Mouse (Mus musculus) kidney, adult 8-10 months (tissue): ENCODE measurements around the gene Ftsj1.

Experiments
- DNase-seq, 2 experiments: peaks; one replicate each; pipeline ENCODE4 v3.0.0; 2022

Gene Ftsj1

DNA sequence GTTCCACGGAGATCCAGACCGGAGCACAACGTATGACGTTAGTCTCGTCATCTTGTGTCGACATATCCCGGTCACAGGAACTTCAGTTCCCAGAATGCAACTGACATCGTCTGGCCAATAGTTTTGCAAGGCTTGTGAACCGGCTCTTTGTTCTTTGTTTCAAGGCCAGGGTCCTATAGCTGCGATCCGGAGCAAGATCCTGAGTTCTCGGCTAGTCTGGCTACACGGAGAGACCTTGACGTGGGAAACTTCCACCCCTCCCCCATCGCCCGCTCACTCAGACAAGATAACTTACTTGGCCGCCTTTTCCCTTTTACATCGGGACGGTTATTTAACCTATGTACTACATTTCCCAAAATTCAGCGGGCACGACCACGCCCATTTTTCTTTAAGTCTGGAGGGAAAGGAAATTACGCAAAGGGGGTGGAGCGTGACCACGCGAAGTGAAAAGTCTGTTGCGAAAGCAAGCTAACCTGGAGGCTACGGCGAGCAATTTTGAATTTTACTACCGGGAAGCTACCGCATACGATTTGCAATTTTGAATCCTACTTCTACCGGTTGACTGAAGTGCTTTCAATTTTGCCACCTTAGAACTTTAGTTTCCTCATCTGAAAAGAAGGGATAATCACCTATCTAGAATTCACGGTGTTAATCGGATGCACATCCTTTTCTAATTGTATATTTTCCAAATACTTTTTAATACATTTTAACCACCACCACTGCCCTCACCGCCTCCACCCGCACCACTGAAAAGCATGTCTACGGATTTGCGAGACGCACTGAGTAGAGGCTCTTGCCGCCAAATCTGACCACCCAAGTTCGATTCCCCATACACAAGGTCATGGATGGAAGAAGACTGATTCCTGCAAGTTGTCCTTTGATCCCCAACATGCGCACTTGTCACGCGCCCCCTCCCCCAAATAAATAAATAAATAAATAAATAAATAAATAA lies at the start of gene Ftsj1:
Gene Ftsj1 (minus strand): TSS at position 73 of the 952 bp plus-strand sequence.
- DNase-seq: peak; percentile 87 to 89

DNA sequence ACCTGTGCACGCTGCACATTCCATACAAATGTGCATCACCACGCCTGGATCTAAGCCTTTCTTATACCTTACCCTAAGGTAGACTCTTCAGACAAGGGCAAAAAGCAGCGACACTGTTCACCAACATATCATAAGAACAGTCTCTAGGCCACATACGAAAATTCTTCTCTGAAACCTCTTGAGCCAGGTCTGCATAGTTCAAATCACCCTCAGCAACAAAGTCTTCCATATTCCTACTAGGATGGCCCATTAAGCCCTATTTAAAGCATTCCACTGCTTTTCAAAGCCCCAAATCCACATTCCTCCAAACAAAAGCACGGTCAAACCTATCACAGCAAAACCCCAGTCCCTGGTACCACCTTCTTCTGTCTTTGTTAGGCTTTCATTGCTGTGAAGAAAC lies 36.4 kb upstream of the Ftsj1 start:
- no peak for DNase-seq

DNA sequence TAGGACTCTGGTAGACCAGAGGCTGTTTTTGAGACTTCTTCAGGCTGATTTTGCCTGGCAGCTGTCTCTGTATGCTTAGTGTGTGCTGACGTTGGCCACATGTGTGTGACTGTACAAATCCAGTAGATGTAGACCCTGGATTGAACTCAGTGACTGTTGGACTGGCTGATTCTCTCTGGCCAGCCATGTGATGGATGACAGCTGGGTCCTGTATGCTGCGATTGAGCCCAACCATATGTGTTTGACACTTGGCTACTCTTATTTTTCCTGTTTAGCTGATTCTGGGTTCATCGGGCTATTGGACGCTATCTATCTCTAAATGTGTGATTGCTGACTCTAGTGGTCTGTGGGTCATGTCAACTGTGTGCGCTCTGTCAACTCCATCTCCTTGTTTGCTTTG lies 21.9 kb upstream of the Ftsj1 start:
- DNase-seq: no peak

DNA sequence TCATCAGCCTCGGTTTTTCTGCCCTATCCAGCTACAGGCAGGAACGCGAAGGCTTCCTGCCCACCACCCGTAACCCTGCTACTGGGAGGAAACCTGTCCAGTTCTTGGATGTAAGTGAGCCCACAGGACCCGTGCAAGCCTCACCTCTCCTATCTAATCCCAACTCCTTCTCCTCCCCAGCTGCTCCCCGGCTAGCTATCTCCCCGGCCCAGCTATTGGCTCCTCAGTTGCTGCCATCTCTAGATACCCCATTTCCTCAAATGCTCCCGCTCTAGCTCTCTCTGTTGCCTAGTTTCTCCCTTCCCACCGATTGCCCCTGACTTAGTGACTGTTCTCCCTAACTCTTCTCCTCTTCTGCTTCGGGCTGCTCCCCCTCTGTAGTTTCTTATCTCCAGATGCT lies 19.8 kb upstream of the Ftsj1 start:
- no peak for DNase-seq

DNA sequence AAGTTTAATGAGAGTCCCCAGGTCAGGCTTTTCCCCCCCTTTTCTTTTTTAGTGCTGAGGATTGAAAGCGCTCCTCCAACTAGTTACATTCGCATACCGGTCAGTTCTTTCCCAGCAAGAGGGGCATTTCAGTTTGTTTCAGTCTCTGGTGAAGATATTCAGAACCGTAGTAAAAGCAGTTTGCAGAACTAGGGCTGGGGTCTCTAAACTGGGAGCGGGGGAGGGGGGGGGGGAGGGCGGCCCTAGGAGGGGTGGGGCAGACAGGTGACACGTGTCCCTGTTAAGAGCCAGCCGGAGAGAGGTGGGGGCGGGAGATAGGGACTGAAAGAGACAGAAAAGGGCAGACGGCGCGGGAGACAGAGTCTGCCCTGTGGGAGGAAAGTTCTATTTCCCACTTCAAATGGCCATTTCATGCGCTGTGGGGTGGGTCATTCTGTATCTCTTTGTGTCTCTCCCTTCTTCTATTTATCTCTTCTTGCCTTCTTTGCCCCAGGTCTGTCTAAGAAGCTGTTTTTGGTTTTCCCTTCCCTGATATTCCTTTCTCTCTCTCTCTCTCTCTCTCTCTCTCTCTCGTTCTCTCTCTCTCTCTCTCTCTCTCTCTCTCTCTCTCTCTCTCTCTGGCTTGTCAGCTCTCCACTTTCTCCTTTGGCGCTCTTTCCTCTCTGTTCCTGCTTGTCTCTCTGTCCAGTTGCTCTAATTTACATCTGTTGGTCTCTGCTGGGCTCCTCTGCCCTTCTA lies 19.0 kb upstream of the Ftsj1 start, which contains the start of gene Slc38a5:
Gene Slc38a5 (plus strand): TSS at position 51 of the 738 bp plus-strand sequence.
- DNase-seq: no peak

DNA sequence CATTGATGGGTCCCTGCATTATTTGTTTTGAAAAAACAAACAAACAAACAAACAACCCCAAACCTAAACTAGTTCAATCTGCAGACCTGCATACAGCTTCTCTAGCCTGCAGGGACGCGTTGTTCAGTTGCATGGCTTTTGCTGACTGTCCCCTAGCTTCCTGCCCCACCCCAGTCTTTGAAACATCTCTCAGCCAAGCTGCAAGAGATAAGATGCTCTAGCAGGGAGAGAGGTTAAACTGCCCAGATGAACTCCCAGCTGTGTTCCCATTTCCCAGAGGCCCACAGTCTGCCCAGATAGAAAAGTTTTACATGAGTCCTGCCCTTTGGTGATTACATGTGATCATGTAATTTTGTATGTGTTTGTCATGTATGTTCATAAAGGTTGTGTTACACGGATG lies 12.0 kb upstream of the Ftsj1 start:
- no peak for DNase-seq

DNA sequence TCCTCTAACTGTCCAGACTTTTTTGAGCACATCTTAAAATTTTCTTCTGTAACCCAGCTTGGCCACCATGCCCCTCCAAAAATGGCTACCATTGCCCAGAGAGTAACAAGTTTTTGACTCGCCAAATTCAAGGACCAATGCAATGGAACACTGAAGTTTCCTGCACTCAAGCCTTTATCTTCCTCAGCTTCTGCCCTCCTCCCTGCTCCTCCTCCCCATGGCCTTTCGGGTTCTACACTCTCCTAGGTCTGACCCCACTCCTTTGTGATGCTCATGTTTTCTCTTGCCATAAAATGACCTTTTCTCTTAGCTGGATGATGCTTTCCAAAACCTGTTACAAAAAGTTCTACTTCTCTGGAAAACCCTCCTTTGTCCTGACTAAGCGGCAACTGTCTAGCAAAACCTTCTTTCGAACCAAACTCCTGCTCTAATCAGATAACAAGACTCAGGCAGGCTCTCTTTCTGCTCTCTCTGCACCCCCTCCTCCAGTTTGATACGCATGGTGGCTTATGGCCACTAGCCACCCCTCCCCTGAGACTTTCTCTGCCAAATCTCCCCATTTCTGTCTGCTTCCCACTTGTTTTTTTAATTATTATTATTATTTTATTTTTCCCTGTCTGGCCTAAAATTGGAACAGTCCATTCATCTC lies 11.1 kb upstream of the Ftsj1 start:
- no peak for DNase-seq

DNA sequence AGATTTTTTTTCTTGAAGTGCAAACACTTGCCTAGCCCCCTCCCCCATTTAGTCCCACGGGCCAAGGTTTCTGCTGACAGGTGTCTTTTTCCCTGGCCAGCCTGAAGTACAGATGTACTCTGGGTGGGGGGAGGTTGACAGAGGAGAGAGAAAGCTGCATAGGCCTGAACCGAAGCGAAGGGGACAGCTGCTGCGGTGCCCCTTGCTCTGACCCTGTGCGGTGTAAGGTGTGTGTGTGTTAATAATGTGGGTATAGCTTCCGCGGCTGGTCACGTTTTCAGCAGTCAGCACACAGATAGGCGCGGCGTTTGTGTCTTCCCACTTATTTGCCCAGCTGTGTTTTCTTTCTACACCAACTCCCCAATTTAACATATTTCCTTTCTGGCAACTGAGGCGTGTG lies 7.3 kb upstream of the Ftsj1 start:
- DNase-seq: no peak

DNA sequence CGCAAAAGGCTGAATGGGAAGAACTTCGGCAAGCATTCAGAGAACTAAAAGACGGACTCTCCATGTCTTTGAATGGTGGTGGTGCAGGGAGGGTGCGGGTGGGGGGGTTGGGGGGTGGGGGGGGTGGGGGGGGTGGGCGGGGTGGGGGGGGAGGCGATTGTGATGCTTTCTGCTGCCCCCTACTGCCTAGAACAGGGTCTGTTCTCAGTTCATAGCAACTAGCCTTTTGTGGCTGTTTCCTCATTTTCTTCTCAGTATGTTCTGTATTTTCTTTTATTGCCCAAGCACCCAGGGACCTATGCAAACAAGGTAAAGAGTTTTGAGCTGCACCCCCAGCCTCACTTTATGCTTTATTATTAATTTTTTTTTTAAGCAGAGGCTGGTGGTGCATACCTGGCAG lies 3.6 kb upstream of the Ftsj1 start:
- DNase-seq: no peak

DNA sequence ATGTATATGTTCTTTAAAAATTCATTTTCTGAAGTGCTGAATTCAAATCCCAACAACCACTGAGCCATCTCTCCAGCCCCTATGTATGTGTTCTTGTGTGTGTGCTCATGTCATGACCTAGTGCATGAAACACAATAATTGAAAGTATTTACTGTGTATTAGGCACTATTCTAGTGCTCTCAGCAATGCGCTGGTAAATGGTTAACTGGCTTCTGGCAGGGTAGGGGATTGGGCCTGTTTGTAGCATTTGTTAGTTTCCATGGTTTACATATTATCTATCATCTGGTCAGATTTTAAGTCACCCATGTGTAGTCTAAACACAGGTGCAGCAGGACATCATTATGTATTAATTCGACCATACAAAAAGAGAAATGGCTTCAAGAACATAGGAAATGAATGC lies 1.5 kb upstream of the Ftsj1 start:
- DNase-seq: peak; percentile 34 to 59

DNA sequence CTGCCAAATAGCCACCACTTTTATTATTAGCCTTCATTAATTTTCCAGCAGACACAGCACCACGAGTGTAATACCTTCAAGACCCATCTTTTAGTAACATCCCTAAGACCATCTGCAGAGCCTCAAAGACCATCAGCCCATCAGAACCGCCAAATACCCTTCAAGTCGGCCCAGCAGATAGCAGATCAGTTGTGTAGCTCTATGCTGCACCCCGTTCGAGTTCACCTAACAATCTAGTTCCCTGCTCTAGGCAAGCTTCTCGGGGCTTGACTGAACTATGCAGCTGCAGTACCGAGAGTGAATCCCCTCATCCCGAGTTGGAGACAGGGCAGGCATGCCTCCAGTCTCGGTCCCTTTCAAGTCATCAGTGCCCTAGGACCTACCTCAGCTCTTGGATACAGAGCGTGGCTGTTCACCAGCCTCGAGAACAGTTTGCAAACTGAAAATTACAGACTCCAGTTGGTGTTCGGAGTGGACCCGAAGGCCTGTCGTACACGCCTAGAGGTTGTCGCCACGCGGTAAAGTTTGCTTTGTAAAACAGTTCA lies 345 bp downstream of the Ftsj1 start:
- DNase-seq: no peak

DNA sequence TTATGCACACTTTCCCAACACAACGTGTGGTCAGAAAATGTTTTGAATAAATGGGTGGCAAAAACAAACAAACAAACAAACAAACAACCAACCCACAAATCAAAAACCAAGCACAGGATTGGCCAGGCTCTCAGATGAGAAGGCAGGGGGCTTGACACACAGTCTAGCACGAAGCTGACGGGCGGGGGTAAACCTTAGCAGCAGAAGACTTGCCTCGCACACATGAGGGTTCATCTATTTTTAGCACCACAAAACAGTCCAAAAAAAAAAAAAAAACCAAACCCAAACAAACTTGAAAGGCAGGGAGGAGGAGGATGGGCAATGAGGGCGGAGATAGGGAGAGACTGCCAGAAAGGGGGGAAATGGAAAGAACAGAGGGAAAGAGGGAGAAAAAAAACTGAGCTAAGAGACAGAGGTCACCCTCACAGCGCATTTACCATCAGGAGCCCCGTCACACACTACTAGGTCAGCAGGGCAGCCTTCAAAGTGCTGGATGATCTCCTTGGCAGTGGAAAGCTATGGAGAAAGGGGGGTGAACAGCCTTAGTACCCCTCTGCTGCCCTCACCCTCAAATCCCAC lies 3.6 kb downstream of the Ftsj1 start:
- DNase-seq: no peak

DNA sequence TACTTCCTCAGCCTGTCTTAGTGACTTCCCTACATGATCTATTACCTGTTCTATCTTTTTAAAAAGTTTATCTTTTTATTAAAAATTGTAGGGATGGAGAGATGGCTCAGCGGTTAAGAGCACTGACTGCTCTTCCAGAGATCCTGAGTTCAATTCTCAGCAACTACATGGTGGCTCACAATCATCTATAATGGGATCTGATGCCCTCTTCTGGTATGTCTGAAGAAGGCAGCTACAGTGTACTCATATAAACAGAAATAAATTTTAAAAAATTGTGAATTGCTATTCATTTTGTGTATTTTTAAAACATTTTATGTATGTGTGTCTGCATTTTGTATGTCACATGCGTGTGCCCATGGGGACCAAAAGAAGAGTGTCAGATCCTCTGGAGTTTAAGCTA lies 4.5 kb downstream of the Ftsj1 start:
- DNase-seq: no peak

DNA sequence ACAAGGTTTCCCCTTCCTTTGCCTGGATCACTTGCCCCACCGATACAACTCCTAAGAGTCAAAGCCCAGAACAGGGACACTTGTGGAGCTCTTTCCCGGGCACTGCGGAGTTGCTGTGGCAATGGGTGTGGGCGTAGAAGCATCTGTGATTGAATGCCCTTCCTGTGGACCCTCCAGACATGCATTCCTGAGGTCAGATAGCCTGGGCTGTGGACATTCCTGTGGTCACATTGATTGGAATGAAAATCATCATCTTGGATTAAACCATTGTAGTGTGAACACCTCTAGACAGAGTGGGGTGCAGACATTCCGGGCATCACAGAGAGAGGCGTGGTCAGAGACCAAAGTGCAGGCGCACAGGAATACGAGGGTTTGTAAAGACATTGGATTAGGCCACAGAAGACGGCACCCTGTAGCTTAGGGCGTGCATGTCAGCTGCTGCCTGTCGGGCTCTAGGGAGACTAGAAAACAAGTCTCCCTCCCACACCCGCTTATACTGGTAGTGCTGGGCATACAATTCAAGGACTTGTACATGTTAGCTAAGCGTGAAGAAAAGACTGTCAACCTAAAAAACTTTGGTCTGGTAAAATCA lies 13.3 kb downstream of the Ftsj1 start:
- DNase-seq: no peak

DNA sequence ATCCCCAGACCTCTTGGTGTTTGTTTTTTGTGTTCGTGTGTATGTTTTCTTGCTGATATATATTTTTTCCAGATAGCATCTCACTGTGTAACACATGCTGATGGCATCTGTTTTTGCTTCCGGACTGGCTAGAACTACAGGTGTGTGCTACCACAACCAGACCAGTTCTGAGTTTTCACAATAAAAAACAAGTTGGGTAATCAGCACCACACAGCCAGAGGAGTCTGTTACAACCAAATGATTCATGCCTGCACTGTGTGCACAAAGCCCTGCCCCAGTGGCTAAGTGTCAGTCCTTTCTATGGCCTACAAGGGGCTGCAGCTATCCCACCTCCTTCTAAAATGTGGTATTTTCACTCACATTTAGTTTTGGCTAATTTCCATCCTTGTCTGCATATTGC lies 15.5 kb downstream of the Ftsj1 start:
- no peak for DNase-seq

DNA sequence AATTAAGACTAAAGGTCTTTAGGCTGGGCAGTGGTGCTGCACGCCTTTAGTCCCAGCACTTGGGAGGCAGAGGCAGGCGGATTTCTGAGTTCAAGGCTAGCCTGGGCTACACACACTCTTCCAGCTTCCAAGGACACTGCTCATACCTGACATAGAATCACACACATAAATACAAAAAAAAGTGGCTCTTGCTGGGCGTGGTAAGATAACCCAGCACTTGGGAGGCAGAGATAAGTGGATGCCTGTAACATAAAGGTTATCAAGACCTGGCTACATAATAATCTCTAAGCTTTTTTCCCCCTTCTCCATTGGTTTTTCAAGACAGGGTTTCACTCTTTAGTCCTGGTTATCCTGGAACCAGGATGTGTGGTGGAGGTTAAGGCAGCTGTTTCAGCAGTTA lies 18.6 kb downstream of the Ftsj1 start:
- no peak for DNase-seq

DNA sequence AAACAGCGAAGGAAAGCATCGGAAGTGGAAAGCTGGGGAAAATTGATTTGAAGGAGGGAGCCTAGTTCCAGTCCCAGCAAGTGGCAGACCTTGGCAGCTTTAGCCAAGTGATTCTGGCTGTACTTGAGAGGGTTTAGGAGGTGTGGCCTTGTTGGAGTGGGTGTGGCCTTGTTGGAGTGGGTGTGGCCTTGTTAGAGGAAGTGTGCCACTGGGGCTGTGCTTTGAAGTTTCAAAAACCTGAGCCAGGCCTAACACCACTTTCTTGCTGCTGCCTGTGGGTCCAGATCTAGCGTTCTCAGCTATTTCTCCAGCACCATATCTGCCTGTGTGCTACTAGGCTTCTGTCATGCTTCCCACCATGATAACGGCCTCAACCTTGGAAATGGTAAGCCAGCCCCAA lies 21.9 kb downstream of the Ftsj1 start:
- no peak for DNase-seq

DNA sequence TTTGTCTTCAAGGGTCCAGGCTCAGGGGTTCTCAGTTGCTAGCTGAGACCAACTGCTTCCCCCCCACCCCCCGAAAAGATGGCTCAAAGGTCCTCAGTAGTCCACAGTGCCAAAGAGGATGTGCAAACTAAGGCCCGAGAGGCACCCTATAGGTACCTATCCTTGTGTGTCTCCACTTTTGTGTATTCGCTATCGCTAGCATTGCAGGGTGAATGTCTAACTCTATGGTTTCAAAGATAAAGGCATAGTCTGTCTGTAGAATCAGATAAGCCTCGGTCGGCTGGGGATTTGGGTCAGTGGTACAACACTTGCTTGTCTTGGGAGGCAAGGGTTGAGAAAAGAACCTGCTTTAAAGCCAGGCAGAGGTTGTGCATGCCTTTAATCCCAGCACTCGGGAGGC lies 28.7 kb downstream of the Ftsj1 start:
- DNase-seq: no peak

DNA sequence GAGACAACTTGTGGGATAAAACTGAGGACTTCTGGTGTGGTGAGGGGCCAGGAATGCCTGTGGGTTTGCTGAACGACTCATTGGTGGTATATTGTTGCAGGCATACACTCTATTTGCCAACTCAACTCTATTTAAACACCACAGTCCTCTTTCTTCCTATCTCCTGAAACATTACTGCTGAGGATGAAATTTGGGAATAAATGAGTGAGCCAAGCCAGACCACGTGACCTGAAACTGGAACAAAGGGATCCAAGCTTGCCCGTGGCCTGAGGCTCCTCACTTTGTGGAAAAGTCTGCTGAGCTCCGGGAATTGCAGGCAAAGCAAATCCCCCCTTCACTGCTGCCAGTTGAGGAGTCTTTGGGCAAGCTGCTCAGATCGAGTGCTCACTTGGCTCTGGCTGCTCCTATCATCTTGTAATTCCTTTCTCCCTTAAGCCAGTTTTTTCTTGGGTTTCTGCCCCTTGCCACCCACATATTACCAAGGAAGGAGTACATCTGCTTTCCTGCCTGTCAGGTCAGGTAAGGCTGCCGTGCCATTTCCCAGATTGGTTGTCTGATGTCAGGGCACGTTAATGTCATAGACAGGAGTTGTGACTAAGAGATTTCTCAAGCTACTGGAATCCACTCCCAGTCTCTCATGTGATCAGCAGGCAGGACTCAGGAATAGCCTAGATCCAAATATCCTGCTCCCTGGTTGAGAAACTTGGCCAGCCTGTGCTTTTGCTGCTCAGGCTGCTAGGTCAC lies 29.4 kb downstream of the Ftsj1 start:
- DNase-seq: no peak

DNA sequence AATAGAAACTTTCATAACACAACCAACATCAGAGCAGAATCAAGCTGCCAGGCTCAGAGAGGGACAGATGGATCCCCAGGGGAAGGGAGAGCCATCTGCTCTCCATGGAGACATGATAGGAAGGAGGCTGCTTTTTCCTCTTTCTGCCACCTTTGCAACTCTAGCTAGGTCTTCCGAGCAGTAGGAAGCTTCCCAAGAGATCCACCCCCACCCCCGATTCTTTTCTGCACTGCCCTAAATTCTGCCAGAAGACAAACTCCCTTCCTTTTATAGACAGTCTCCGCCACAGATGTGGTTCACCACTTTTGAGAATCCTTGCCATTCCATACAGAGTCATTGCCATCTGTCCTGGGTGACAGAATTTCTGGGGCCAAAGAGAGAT lies 29.9 kb downstream of the Ftsj1 start:
- no peak for DNase-seq

DNA sequence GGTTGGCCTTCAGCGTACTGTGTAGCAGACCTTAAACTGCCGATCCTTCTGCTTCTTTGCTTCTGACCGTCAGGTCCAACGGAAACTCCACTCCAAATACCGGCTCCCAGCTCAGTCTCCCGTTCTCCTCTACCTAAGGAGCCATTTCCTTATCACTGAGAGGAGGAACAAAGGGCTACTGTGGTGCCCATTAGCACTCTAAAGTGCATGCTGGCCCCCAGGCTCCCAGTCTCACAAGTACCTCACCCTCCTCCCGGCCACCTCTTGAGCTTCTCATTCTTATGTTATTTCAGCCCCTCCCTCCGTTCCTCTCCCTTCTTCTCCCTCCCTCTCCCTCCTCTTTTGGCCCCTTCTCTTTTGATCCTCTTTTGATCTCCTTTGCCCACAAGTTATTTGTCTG lies 32.6 kb downstream of the Ftsj1 start:
- DNase-seq: no peak

DNA sequence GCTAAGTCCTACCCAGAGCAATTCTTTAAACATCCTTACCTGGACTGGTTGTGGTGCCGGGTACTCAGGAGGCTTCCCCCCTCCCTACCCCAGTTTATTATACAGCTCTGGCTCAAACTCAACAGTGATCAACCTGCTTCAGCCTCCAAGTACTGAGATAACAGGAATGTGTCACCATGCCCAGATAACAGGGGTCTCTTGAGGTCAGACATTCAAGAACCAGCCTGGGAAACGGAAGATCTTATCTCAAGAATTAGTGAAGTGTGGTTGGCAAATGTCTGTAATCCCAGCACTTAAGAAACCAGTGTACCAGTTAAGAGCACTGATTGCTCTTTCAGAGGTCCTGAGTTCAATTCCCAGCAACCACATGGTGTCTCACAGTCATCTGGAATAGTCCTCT lies 34.1 kb downstream of the Ftsj1 start:
- no peak for DNase-seq
